Mouse (Mus musculus) retina, postnatal 1 day (tissue): Measurements from ENCODE around the gene Phc3.
A peak's percentile ranks its signal among the peaks of the same experiment; 100 is the strongest.

Experiments
- DNase-seq: peaks from one replicate; pipeline ENCODE4 v3.0.0-alpha.2; 2012

Gene Phc3

GRCm38 (mm10) chr3:30976991-30977603 lies 7.9 kb upstream of the Phc3 start:
- no peak for DNase-seq

GRCm38 (mm10) chr3:30975102-30975754 lies 6.0 kb upstream of the Phc3 start:
- peak; percentile 85 for DNase-seq

GRCm38 (mm10) chr3:30968531-30969092 lies 603 bp downstream of the Phc3 start:
- peak; percentile 59 for DNase-seq

DNA sequence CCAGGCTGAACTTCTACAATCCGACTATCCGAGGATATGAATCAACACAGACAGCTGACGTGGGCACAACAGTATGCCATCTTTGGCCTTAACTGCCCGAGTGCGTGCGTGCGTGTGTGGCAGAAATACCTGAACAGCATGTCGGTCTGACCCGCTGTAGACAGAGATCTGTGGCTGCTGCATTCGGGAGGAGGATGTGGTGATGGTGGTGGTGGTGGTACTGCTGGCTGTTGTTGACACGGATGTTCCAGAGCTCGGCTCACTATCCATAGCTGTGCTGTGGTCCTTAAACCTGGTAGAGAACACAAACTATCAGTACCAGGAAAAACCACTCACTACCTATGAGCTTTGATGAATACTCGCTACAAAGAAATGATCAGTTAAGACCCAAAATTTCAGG lies 3.6 kb downstream of the Phc3 start:
- no peak for DNase-seq

DNA sequence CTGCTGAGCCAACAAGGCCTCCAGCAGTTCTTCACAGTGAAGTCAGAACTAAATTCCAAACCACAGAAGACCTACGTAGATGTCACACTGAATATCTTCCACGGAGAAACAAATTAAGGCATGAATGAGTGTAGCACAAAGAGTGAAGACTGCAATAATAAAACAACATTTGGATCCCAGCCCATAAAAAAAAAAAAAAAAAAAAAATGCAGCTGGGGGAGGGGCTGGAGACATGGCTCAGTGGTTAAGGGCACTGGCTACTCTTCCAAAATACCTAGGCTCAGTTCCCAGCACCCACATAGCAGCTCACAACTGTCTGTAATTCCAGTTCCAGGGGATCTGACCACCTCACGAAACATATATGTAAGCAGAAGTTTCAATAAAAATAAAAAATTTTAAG lies 5.0 kb downstream of the Phc3 start:
- DNase-seq, result no peak

- no peak for DNase-seq
These were observed 6.1 kb downstream of the Phc3 start for GRCm38 (mm10) chr3:30963100-30963499.

GRCm38 (mm10) chr3:30959868-30960831 lies 9.1 kb downstream of the Phc3 start:
- no peak for DNase-seq

- DNase-seq, result no peak
These were observed 10.5 kb downstream of the Phc3 start for GRCm38 (mm10) chr3:30958709-30959108.

DNA sequence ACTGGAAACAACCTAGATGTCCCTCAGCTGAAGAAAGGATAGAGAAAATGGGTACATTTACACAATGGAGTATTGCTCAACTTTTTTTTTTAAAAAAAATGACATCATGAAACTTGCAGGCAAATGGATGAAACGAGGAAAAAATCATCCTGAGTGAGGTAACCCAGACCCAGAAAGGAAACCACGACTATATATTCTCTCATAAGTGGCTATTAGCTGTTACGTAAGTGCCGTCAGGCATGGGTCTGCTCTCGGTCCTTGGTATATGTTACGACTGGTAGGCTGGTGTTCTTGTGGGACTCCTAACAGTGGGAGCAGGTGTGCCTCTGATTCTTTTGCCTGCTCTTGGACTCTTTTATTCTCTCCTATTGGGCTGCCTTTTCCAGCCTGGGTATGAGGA lies 12.9 kb downstream of the Phc3 start:
- no peak for DNase-seq

- no peak for DNase-seq
These were observed 16.7 kb downstream of the Phc3 start for GRCm38 (mm10) chr3:30952273-30953070.

- DNase-seq, result no peak
These were observed 17.6 kb downstream of the Phc3 start for GRCm38 (mm10) chr3:30951652-30952051.

GRCm38 (mm10) chr3:30934384-30934783 lies 34.8 kb downstream of the Phc3 start:
- DNase-seq, result no peak

DNA sequence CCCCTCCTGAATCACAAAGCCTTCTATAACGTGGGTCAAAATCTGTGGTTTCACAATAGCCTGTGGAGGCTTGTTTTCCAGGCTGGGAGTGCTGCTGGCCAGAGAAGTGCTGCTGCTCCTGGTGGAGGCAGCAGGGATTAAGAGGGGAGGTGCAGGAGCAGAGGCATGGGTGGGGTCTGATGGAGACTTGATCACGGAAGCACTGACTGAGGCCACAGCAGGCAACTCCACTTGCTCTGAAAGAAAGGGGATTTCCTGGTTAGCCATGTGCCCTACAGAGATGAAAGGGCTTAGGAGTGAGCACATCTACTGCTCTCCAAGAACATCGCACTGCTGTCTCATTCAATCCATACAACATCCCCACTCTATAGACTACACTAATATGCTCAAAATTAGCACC lies 39.4 kb downstream of the Phc3 start:
- DNase-seq, result no peak

DNA sequence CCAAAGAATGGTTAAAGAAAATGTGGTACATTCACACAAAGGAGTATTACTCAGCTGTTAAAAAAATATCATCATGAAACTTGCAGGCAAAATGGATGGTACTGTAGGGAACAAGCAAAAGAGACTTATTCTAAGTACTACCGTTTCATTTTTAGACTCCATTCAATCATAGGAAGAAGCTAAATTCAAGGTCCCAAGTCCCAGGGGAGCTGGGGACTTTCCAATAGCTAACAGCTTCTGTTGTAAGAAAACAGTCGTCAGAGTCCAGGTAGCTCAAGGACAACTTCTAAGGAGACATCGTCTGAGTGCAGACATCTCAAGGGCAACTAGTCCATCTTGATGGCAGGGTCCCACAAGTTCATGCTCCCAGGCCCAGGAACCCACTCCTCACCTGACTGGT lies 41.6 kb downstream of the Phc3 start:
- DNase-seq, result no peak

GRCm38 (mm10) chr3:30917160-30917559 lies 52.1 kb downstream of the Phc3 start:
- no peak for DNase-seq

GRCm38 (mm10) chr3:30904658-30905057 lies 64.6 kb downstream of the Phc3 start:
- no peak for DNase-seq

DNA sequence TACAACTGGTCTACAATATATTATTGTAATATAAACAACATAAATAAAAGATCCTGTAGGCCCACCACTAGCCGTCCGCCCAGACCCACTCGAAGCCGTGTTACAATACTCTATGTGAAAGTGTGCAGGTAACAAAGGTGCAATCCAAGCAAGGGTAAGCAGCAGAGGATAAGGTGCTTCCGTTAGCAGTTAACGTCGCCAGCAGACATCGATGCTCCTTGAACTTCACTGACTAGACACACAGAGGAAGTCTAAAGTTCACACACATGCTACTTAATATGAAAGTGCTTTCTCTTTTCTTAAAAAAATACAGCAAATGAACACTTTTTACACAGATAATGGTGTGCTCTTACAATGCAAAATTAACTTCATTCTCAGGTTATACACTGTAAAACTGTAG lies 69.8 kb downstream of the Phc3 start:
- no peak for DNase-seq

- no peak for DNase-seq
These were observed 72.5 kb downstream of the Phc3 start for GRCm38 (mm10) chr3:30896721-30897120.

GRCm38 (mm10) chr3:30889014-30889413 lies 80.2 kb downstream of the Phc3 start:
- DNase-seq, result no peak

DNA sequence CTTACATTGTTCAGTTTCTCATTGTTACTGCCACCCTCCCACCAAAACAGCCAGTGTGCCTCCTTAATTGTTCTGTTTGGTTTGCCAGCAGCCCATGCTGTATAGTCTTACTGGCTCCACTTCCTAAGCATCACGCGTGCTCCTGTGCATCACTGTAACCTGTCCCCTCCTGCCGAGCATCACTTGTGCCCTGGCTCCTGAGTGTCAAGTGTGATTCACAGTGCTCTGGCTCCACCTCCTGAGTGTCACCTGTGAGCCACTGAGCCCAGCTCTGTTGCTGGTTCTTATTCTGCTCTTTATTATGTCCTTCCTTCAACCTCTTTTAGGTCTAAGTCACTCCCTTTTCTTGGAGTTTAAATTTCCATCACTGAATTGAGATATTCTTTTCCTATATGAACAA lies 81.8 kb downstream of the Phc3 start:
- no peak for DNase-seq

DNA sequence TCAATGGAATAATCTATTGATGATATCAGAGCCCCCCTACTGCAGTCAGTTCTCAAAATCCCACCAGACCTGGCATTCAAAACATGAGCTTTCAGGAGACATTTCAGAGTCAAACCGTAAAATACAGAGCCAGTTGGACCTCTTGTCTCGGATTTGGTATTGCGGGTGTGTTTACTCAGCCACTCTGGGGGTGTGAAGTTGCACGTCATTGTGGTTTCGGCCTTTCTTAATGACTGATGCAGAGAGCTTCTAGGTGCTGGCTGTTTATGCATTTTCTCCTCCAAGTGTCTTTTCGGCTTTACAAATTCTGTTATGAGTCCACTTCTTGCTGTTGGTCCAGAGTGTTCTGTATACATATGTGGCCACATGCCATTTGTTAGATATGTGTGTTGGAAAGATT lies 92.5 kb downstream of the Phc3 start:
- no peak for DNase-seq

DNA sequence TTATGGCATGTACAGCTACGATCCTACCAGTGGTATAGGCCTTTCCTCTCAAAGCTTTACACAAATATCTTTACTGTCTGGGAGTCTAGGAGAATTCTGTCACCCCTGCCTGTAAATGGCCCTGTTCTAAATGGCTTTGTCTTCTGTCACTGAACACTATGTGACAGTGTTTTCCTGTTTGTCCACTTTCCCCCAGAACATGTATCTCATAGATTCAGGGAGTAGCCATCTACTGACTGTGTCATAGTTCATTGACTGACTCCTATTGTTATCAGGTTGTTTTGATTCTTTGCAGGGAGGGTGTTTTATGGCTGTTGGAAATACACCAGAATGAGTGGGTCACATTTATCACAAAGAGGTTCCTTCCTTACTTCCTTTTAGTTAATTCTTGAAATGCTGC lies 99.2 kb downstream of the Phc3 start:
- no peak for DNase-seq

- DNase-seq, result no peak
These were observed 100.6 kb downstream of the Phc3 start for GRCm38 (mm10) chr3:30868625-30869024.
